Mouse (Mus musculus) retina, adult 2 months (tissue): Measurements from ENCODE around the gene Ces1e.

Experiments
- DNase-seq: peaks from one replicate; pipeline ENCODE4 v3.0.0-alpha.2; 2012; ENCODE audit warnings: low read depth, low spot score

Gene Ces1e

GRCm38 (mm10) chr8:93176593-93176992 lies 52.8 kb downstream of the Ces1e start:
- no peak for DNase-seq

GRCm38 (mm10) chr8:93174554-93174953 lies 54.9 kb downstream of the Ces1e start:
- DNase-seq: no peak

GRCm38 (mm10) chr8:93171846-93172590 lies 57.4 kb downstream of the Ces1e start:
- DNase-seq: no peak

GRCm38 (mm10) chr8:93163363-93163762 lies 66.1 kb downstream of the Ces1e start:
- no peak for DNase-seq

GRCm38 (mm10) chr8:93151401-93151800 lies 78.0 kb downstream of the Ces1e start:
- no peak for DNase-seq
